Mouse (Mus musculus) hindbrain, postnatal 0 days (tissue): ENCODE data around the gene Mxra7. TPM values are rescaled to one million over a fixed set of nuclear protein-coding genes. Genes with fewer than 3 reads are reported as not detected.

Experiments used
- ATAC-seq: fragments of 200-750 bp; cut with Nextera tagmentation; 2 replicates; pipeline ENCODE4 v1.8.0; 2017; ENCODE audit warnings: mild to moderate bottlenecking, moderate TSS enrichment, moderate library complexity
- DNase-seq: peaks from one replicate; pipeline ENCODE4 v3.0.0-alpha.2; 2015; ENCODE audit warnings: low spot score
- H3K27ac ChIP-seq: fragments of 300-500 bp; sonication (generic); 2 replicates; pipeline ENCODE4 v1.5.1; 2014; ENCODE audit warnings: mild to moderate bottlenecking
- H3K27me3 ChIP-seq: fragments of 300-500 bp; sonication (generic); 2 replicates; pipeline ENCODE4 v1.6.1; 2014; ENCODE audit warnings: low read length, mixed read lengths; ENCODE audit not compliant: insufficient read depth
- H3K36me3 ChIP-seq: fragments of 300-500 bp; sonication (generic); 2 replicates; pipeline ENCODE4 v1.6.1; 2014; ENCODE audit warnings: low read length, mixed read lengths; ENCODE audit not compliant: insufficient read depth
- H3K4me1 ChIP-seq: fragments of 300-500 bp; sonication (generic); 2 replicates; pipeline ENCODE4 v1.6.1; 2014; ENCODE audit warnings: antibody characterized with exemption, low read length, mixed read lengths; ENCODE audit not compliant: insufficient read depth
- H3K4me2 ChIP-seq: fragments of 300-500 bp; sonication (generic); 2 replicates; pipeline ENCODE4 v1.6.1; 2014; ENCODE audit warnings: low read depth, mild to moderate bottlenecking, low read length, moderate library complexity, mixed read lengths
- H3K4me3 ChIP-seq: fragments of 300-500 bp; sonication (generic); 2 replicates; pipeline ENCODE4 v1.5.1; 2014; ENCODE audit warnings: low read length
- H3K9ac ChIP-seq: fragments of 300-500 bp; sonication (generic); replicated peaks from 2 replicates; pipeline ENCODE4 v1.6.1; 2014; ENCODE audit warnings: mild to moderate bottlenecking, low read length, moderate library complexity, mixed read lengths
- H3K9me3 ChIP-seq: fragments of 300-500 bp; sonication (generic); 2 replicates; pipeline ENCODE4 v1.6.1; 2016; ENCODE audit warnings: low read length, mixed read lengths
- CTCF ChIP-seq: IDR thresholded peaks from 2 replicates; pipeline ENCODE4 v1.5.1; 2016; ENCODE audit warnings: antibody characterized with exemption, control low read depth, low read depth
- WGBS: fragments of 180-500 bp; shearing (Covaris S2); extraction: QIAGEN DNeasy Blood & Tissue Kit; methylation state at CpG from one replicate; pipeline ENCODE4 v1.1.7; 2014; 5-methylcytosine and 5-hydroxymethylcytosine counted together
- polyA plus RNA-seq: library from polyadenylated mRNA; unstranded; fragments of >200 nt; fragmentation: Nextera tagmentation; extraction: Ambion mirVana; gene quantifications from 2 replicates; pipeline ENCODE4 v1.2.1, GENCODE M21; 2015
- total RNA-seq: library from RNA; depleted of rRNA; stranded (reverse); fragments of >200 nt; gene quantifications from 2 replicates; pipeline ENCODE4 v1.2.3, GENCODE M21; 2014; rRNA removed

Mxra7 gene
- total and polyA plus RNA-seq, 2 experiments from 2014 or later, result 36.6 to 50.2 TPM

DNA sequence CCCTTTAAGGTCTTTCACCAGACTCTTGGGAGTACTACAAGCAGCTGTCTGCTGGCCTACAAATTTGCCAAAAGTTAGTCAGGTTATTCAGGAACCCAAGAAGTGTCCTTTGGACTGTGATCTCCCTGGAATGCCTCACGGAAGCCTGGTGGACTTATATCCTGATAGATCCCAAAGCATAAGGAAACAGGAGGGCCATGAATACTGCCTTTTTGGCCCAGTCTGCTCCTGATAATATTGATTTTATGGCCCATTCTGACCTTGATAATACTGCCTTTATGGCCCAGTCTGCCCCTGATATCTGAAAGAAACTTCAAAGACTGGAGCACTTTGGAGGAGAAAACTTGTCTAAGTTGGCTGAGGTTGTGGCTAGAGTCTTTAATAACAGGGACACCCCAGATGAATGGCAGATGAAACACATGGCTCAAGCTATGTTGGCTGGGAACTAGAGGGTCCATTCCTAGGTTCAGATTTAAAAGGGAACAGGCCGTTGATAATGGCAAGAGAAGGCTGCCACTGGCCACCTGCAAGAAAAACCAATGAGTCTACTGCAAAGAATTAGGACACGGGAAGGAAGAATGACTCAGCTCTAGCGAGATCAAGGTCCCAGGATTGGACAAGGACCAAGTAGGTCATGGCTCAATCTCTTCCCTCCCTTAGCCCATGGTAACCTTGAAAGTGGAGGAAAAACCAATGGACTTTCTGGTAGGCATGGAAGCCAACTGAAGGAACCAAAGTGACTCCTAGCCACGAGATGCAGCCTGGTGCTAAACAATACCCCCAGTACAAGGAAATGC lies 74.0 kb downstream of the Mxra7 start:
- H3K9me3 ChIP-seq, result no peaks in the 10 kb centered on the region
- ATAC-seq (no peak), DNase-seq (no peak)
- H3K36me3 ChIP-seq, result no peaks in the 10 kb centered on the region
- no peaks in the 10 kb centered on the region for H3K27me3 ChIP-seq
- H3K4me1 ChIP-seq, result no peaks in the 10 kb centered on the region
- TF ChIP-seq CTCF, result no peak
- H3K4me2 ChIP-seq, result no peak overlapping the region
- 87% methylated on average over 5 of the region's 5 CpGs for WGBS
- H3K27ac ChIP-seq, result no peak overlapping the region
- H3K4me3 ChIP-seq, result no peak overlapping the region
- H3K9ac ChIP-seq, result no peak overlapping the region

Other genes with a start within 250 kb of the Mxra7 start
- gene Ube2o, start 246.6 kb downstream of the Mxra7 start, total RNA-seq, result 101 and 112 TPM in 2 replicates
- 31.3 and 31.9 TPM in 2 replicates for gene Ube2o, start 246.6 kb downstream of the Mxra7 start, polyA plus RNA-seq
- gene Aanat, start 241.6 kb downstream of the Mxra7 start, total RNA-seq, result 0.68 TPM in 1 of 2 replicates, not detected in the other
- gene Aanat, start 241.6 kb downstream of the Mxra7 start, polyA plus RNA-seq, result 0.46 and 0.81 TPM in 2 replicates
- 3.8 and 4.0 TPM in 2 replicates for gene Rhbdf2, start 201.0 kb downstream of the Mxra7 start, total RNA-seq
- 1.1 and 1.6 TPM in 2 replicates for gene Rhbdf2, start 201.0 kb downstream of the Mxra7 start, polyA plus RNA-seq
- gene Prcd, start 174.5 kb downstream of the Mxra7 start, total RNA-seq, result 1.2 and 1.3 TPM in 2 replicates
- gene Prcd, start 174.5 kb downstream of the Mxra7 start, polyA plus RNA-seq, result 5.3 and 6.4 TPM in 2 replicates
- gene Cygb, start 173.7 kb downstream of the Mxra7 start, total RNA-seq, result 48.4 and 54.7 TPM in 2 replicates
- gene Cygb, start 173.7 kb downstream of the Mxra7 start, polyA plus RNA-seq, result 46.0 and 48.1 TPM in 2 replicates
- not detected in 2 replicates for gene St6galnac1, start 52.5 kb downstream of the Mxra7 start, total RNA-seq
- gene St6galnac1, start 52.5 kb downstream of the Mxra7 start, polyA plus RNA-seq, result not detected in 2 replicates
- gene Mettl23, start 15.2 kb upstream of the Mxra7 start, total RNA-seq, result 30.1 and 43.2 TPM in 2 replicates
- gene Mettl23, start 15.2 kb upstream of the Mxra7 start, polyA plus RNA-seq, result 50.8 and 54.4 TPM in 2 replicates
- 31.9 and 37.5 TPM in 2 replicates for gene Jmjd6, start 15.4 kb upstream of the Mxra7 start, total RNA-seq
- gene Jmjd6, start 15.4 kb upstream of the Mxra7 start, polyA plus RNA-seq, result 48.1 and 48.6 TPM in 2 replicates
- gene Mfsd11, start 24.4 kb upstream of the Mxra7 start, total RNA-seq, result 38.7 and 45.6 TPM in 2 replicates
- gene Mfsd11, start 24.4 kb upstream of the Mxra7 start, polyA plus RNA-seq, result 56.8 and 62.8 TPM in 2 replicates
- gene Srsf2, start 25.0 kb upstream of the Mxra7 start, total RNA-seq, result 228 and 253 TPM in 2 replicates
- gene Srsf2, start 25.0 kb upstream of the Mxra7 start, polyA plus RNA-seq, result 454 and 491 TPM in 2 replicates
- 125 and 133 TPM in 2 replicates for gene Mgat5b, start 90.8 kb upstream of the Mxra7 start, total RNA-seq
- 22.2 and 25.0 TPM in 2 replicates for gene Mgat5b, start 90.8 kb upstream of the Mxra7 start, polyA plus RNA-seq